Mouse (Mus musculus) testis, adult 2 months (tissue): ENCODE results near the gene Tmem132d. TPM values are rescaled to one million over a fixed set of nuclear protein-coding genes. Genes with fewer than 3 reads are reported as not detected.
"Not testable (repeated sequence)": the region's sequence is repeated elsewhere in the genome, so short reads cannot be mapped to it uniquely, and the experiment has no call there.

ENCODE experiments used
- H3K27ac ChIP-seq: fragments of 200-500 bp; 2 replicates; pipeline ENCODE4 v1.5.1; 2012; ENCODE audit warnings: low read depth, low read length; ENCODE audit not compliant: control insufficient read depth, insufficient read depth
- H3K27me3 ChIP-seq: fragments of 200-500 bp; 2 replicates; pipeline ENCODE4 v1.6.1; 2012; ENCODE audit warnings: mild to moderate bottlenecking, low read length, moderate library complexity; ENCODE audit not compliant: control insufficient read depth, insufficient read depth
- H3K36me3 ChIP-seq: fragments of 200-500 bp; 2 replicates; pipeline ENCODE4 v1.6.1; 2012; ENCODE audit warnings: mild to moderate bottlenecking, low read length; ENCODE audit not compliant: control insufficient read depth, insufficient read depth
- H3K4me1 ChIP-seq: fragments of 200-500 bp; 2 replicates; pipeline ENCODE4 v1.6.1; 2012; ENCODE audit warnings: low read length; ENCODE audit not compliant: control insufficient read depth, insufficient read depth
- H3K4me3 ChIP-seq: fragments of 200-500 bp; 2 replicates; pipeline ENCODE4 v1.5.1; 2012; ENCODE audit warnings: low read depth, mild to moderate bottlenecking, low read length, moderate library complexity, mixed read lengths; ENCODE audit not compliant: control insufficient read depth
- CTCF ChIP-seq: fragments of 200-500 bp; IDR thresholded peaks from 2 replicates; pipeline ENCODE4 v1.5.1; 2012; ENCODE audit warnings: low read depth, mild to moderate bottlenecking, inconsistent platforms, low read length, moderate library complexity; ENCODE audit not compliant: control insufficient read depth, insufficient read depth, insufficient replicate concordance
- POLR2A ChIP-seq: fragments of 200-500 bp; IDR thresholded peaks from 2 replicates; pipeline ENCODE4 v1.6.1; 2012; ENCODE audit warnings: low read depth, mild to moderate bottlenecking, inconsistent platforms, low read length, moderate library complexity; ENCODE audit not compliant: control insufficient read depth
- polyA plus RNA-seq: library from polyadenylated mRNA; depleted of rRNA; stranded (reverse); fragments of >200 nt; gene quantifications from 2 replicates; pipeline ENCODE4 v1.2.3, GENCODE M21; 2012

The Tmem132d gene
- polyA plus RNA-seq, 1 experiment: 0.04 TPM

DNA sequence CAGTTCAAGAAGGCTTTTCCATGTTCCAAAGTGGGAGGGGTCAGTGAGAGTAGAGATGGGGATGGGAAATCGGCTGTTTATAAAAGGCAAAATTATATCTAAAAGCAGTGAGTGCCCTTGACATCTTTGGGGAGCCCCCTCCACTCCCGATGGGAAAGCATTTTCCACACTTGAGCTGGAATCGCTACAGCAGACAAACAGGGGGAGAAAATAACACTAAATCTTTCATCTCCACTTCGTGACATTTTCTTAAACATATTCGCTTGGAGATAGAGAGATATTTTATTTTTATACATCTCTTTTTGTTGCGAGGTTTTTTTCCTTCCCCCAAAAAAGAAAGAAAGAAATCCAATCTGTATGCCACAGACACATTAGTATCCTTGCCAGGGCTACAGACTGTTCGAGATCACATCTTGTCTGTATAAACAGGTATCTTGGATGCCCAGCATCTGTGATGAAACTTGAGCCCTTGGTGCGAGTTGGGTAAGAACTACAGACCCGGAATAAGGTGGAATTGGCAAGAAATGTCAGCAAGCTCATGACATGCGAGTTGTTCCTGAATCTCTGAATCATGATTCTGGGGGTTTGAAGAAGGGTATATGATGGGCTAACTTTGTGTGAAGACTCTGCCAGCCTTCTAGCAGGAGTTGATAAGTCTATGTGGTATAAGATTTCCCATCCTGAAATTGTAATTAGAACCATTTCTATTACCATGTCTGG is 436.2 kb downstream of the Tmem132d start:
- no peaks in the 10 kb centered on the region for H3K4me1 ChIP-seq
- no peaks in the 10 kb centered on the region for H3K36me3 ChIP-seq

DNA sequence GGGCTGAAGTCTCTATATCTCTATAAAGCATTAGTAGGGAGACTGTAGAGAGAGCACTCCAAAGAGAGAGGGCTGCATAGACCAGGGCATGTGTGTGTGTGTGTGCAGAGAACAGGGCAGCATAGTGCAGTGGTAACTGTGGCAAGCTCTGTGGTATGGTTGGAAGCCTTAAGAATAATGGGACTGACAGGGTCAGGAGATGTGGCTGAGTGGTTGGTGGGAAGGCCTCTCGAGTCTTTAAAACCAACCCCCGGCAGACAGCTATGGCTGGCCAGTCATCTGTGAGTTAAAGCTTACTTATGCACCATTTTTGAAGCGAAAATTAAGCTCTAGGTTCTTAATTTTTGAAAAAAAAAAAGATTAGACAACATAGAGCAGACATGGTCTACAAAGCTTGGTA is 439.4 kb downstream of the Tmem132d start:
- Histone ChIP-seq H3K4me1 (no peaks in the 10 kb centered on the region), H3K27ac (no peak overlapping the region), H3K36me3 (no peaks in the 10 kb centered on the region), H3K27me3 (no peaks in the 10 kb centered on the region), H3K4me3 (no peak overlapping the region)
- TF ChIP-seq CTCF (no peak), POLR2A (no peak)

More for the DNA sequence above, 436.2 kb downstream of the Tmem132d start:
- no peaks in the 10 kb centered on the region for H3K27me3 ChIP-seq
- no peak overlapping the region for H3K27ac ChIP-seq
- TF ChIP-seq POLR2A (no peak), CTCF (no peak)
- no peak overlapping the region for H3K4me3 ChIP-seq

DNA sequence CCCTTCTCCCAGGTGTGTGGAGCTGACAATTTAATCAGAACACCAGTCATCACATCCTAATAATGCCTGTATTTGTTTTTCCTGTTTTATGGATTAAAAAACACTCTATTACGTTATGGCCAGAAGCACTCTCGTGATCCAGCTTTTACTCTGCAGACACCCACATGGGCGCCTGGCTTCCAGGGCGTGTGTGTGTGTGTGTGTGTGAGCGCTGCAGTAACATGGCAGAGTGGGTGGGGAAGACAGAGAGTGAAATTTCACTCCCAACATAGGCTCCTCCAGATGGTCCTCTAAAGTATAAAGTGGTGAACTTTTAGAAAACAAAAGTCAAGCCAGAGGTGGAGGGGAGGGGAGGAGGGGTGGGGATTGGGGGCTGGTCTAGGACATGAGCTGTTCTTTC is 442.1 kb downstream of the Tmem132d start:
- Histone ChIP-seq H3K27ac (no peak overlapping the region), H3K4me1 (no peaks in the 10 kb centered on the region), H3K4me3 (no peak overlapping the region), H3K27me3 (no peaks in the 10 kb centered on the region), H3K36me3 (no peaks in the 10 kb centered on the region)
- TF ChIP-seq POLR2A (no peak), CTCF (no peak)

DNA sequence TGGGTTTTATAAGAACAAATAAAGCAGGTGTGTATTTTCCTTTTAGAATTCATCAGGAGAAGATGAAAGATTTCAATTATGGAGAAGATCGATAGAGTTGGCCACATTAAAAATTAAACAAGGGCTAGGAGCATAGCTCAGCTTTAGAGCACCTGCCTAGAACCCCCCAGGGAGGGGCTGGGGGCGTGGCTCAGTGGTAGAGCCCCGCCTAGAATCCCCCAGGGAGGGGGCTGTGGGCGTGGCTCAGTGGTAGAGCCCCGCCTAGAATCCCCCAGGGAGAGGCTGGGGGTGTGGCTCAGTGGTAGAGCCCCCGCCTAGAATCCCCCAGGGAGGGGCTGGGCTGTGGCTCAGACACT is 452.9 kb downstream of the Tmem132d start:
- H3K4me1 ChIP-seq, H3K27me3 ChIP-seq, H3K27ac ChIP-seq, H3K36me3 ChIP-seq, H3K4me3 ChIP-seq: not testable (repeated sequence)

DNA sequence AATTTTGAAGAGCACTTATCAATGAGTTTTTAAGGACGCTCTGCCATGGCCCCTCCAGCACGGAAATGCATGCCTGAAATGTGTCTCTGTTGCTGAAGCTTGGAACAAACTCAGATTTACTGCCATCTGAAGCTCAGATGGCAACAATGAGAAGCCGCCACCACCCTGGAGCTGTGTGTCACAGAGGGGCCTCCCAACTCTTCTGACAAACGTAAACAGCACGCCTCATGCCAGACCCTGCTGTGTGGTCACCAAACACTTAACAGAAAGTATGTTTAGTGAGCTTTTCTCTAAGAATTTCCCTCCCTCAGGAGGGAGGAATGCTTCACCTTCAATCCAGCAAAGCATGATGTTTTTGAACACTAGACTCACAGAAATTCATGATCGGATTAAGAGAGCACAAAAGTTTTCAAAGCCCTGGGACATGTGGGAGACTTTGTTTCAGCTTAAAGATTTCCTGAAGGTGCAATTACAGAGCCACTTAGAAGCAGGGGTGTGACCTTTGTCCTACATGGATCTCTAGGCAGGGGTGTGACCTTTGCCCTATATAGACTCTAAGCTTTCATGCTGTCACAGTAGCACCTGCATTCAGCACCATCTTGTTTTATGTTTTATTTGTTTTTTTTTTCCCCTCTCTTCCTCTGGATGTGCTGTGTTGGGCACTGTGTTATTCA is 453.4 kb downstream of the Tmem132d start:
- no peak overlapping the region for H3K4me3 ChIP-seq
- H3K27me3 ChIP-seq: no peaks in the 10 kb centered on the region
- H3K27ac ChIP-seq: no peak overlapping the region
- H3K36me3 ChIP-seq: no peaks in the 10 kb centered on the region
- H3K4me1 ChIP-seq: no peaks in the 10 kb centered on the region
- TF ChIP-seq CTCF: no peak
- no peak for TF ChIP-seq POLR2A

DNA sequence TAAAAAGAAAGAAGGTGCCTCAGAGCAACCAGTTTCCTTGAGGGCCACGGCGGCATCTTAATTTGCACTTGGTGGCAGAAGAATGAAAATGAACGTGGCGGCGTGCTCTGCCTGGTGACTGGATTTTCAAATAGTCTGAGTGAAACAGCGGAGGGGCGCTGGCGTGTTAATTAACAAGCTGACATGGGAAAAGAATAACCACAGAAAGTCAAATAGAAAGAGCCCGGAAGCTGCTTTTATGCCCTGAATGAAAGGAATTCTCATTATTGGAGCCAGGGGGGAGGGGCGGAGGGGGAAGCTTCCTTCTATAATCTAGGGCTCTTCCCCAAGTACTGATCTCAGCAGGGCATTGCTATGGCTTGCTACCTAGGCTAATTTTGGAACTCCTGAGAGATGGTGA is 456.2 kb downstream of the Tmem132d start:
- Histone ChIP-seq H3K4me1 (no peaks in the 10 kb centered on the region), H3K36me3 (no peaks in the 10 kb centered on the region), H3K27me3 (no peaks in the 10 kb centered on the region), H3K27ac (no peak overlapping the region), H3K4me3 (no peak overlapping the region)
- TF ChIP-seq POLR2A (no peak), CTCF (no peak)

DNA sequence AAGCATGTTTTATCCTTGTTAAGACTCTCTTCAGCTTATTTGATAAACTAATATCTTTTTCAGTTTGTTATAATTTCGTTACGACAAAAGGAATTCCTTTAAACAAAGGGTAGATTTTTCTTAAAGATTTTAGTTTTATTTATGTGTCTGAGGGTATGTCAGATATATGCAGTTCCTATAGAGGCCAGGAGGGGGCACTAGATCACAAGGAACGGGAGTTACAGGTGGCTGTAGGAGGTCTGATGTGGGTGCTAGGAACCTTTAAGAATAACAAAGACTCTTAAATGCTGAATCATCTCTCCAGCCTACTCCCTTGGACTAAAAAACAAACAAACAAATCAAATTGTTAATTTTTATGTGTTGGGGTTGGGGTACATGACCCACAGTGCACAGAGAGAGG is 467.2 kb downstream of the Tmem132d start:
- H3K4me3 ChIP-seq: no peak overlapping the region
- peak; percentile 21; the same call in 1 of the 2 replicates for TF ChIP-seq CTCF
- no peak for TF ChIP-seq POLR2A

DNA sequence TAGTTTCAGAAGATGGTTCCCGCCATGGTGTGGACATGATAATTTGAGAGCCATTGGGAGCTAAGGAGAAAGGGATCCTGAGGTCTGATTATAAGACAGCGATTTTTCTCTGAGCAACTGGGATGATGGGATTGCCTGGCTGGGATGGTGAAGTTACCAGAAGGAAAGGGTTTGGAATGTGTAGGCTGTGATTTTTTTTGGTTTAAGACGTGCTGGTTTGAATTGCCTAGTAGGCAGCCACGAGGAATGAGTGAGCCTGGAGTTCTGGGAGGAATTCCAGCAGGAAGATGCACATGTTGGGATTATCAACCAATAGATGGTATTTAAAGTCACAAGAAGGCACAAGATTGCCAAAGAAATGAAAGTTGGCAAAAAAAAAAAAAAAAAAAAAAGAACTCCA is 470.2 kb downstream of the Tmem132d start:
- Histone ChIP-seq H3K36me3 (no peaks in the 10 kb centered on the region), H3K27ac (no peak overlapping the region), H3K4me1 (no peaks in the 10 kb centered on the region), H3K4me3 (no peak overlapping the region), H3K27me3 (no peaks in the 10 kb centered on the region)
- no peak for TF ChIP-seq CTCF
- no peak for TF ChIP-seq POLR2A

More for the DNA sequence above, 467.2 kb downstream of the Tmem132d start:
- H3K27ac ChIP-seq: no peak overlapping the region
- no peaks in the 10 kb centered on the region for H3K36me3 ChIP-seq
- no peaks in the 10 kb centered on the region for H3K4me1 ChIP-seq
- no peaks in the 10 kb centered on the region for H3K27me3 ChIP-seq
